In genomic region chr2:18588232-18588631, GRCm38 (mm10) we compare ENCODE assay signal across 8 mouse cellular contexts.
A peak's percentile ranks its signal among the peaks of the same experiment; 100 is the strongest.
DNase-seq lines count a peak whose midpoint lies in the region; ATAC-seq and TF ChIP-seq lines count a peak whose summit lies in the region.

No protein-coding gene starts in this region.

- 0 out of 2 replicates have a peak overlapping the region, but pooled peaks have one; percentile 4 for H3K9ac ChIP-seq in lung, postnatal 0 days (replicated peaks; ENCODE audit: low read depth)
- H3K9ac ChIP-seq in limb, embryonic 12.5 days (replicated peaks) = peak overlapping the region; percentile 53; the same call in 1 of the 2 replicates

- H3K4me1 ChIP-seq in cerebellum, adult 2 months (ENCODE audit: control insufficient read depth, insufficient read depth, low read length) = no peaks in the 10 kb centered on the region
- H3K4me1 ChIP-seq in lung, postnatal 0 days (ENCODE audit: insufficient read depth, low read depth, low read length) = no peaks in the 10 kb centered on the region
- no peaks in the 10 kb centered on the region; the same call in 1 of the 2 replicates for H3K4me1 ChIP-seq in limb, embryonic 12.5 days (replicated peaks)
- no peaks in the 10 kb centered on the region for H3K4me1 ChIP-seq in olfactory bulb, adult 2 months (ENCODE audit: control insufficient read depth, insufficient read depth, low read length)

- H3K36me3 ChIP-seq in lung, postnatal 0 days (ENCODE audit: insufficient read depth, low read length) = no peaks in the 10 kb centered on the region
- H3K36me3 ChIP-seq in limb, embryonic 12.5 days = no peaks in the 10 kb centered on the region

- H3K4me3 ChIP-seq in cerebellum, adult 2 months (replicated peaks; ENCODE audit: insufficient read depth, low read depth, low read length) = peak overlapping the region; percentile 91
- peak overlapping the region; percentile 57 for H3K4me3 ChIP-seq in lung, postnatal 0 days (ENCODE audit: low read depth, low read length)
- peak overlapping the region; percentile 52 for H3K4me3 ChIP-seq in limb, embryonic 12.5 days (replicated peaks)
- H3K4me3 ChIP-seq in olfactory bulb, adult 2 months (ENCODE audit: insufficient read depth, low read depth, low read length) = peak overlapping the region; percentile 55

- H3K4me2 ChIP-seq in lung, postnatal 0 days (replicated peaks; ENCODE audit: low read depth, low read length) = peak overlapping the region; percentile 57
- H3K4me2 ChIP-seq in limb, embryonic 12.5 days = peak overlapping the region; percentile 58

- TF ChIP-seq EP300 in lung, postnatal 0 days (IDR thresholded peaks at IDR 0.05) = no peak

- no peak for DNase-seq in cerebellum, adult 2 months
- no peak for DNase-seq in cerebellum, postnatal 36 days
- DNase-seq in lung, postnatal 0 days (ENCODE audit: low spot score) = peak; percentile 14
- no peak for DNase-seq in lung, adult 18-20 months
- DNase-seq in cerebellum, adult 9-11 months = no peak
- DNase-seq in layer of hippocampus, postnatal 25 days (ENCODE audit: extremely low spot score in 1 of 2, low spot score in 1 of 2) = no peak

- 4% methylated on average over 4 of the region's 4 CpGs for WGBS in cerebellum, adult 2 months
- 3% methylated on average over 4 of the region's 4 CpGs for WGBS in lung, postnatal 0 days
- 2% methylated on average over 4 of the region's 4 CpGs for WGBS in limb, embryonic 12.5 days
- 2% methylated on average over 4 of the region's 4 CpGs for WGBS in olfactory bulb, adult 2 months

- no peak for ATAC-seq in lung, postnatal 0 days
- no peak for ATAC-seq in limb, embryonic 12.5 days (ENCODE audit: insufficient number of reproducible peaks, insufficient read depth, low FRiP score, low TSS enrichment, low read depth)

- H3K27ac ChIP-seq in cerebellum, adult 2 months (ENCODE audit: insufficient read depth, low read length) = no peak overlapping the region
- H3K27ac ChIP-seq in lung, postnatal 0 days (ENCODE audit: low read length) = no peak overlapping the region
- H3K27ac ChIP-seq in limb, embryonic 12.5 days = no peak overlapping the region
- H3K27ac ChIP-seq in olfactory bulb, adult 2 months (ENCODE audit: insufficient read depth, low read depth, low read length) = no peak overlapping the region

- H3K27me3 ChIP-seq in cerebellum, adult 2 months (ENCODE audit: control insufficient read depth, insufficient read depth, low read length) = no peaks in the 10 kb centered on the region
- H3K27me3 ChIP-seq in lung, postnatal 0 days (replicated peaks; ENCODE audit: insufficient read depth, low read length) = no peaks in the 10 kb centered on the region
- peaks cover 12% of the 10 kb centered on the region for H3K27me3 ChIP-seq in limb, embryonic 12.5 days

- no peak for TF ChIP-seq POLR2A in cerebellum, adult 2 months (IDR thresholded peaks at IDR 0.05; ENCODE audit: borderline replicate concordance, insufficient read depth, low read length)
- TF ChIP-seq POLR2A in olfactory bulb, adult 2 months (IDR thresholded peaks at IDR 0.05; ENCODE audit: insufficient read depth, low read depth, low read length) = no peak

- H3K9me3 ChIP-seq in lung, postnatal 0 days (ENCODE audit: low read length) = no peaks in the 10 kb centered on the region
- no peaks in the 10 kb centered on the region for H3K9me3 ChIP-seq in limb, embryonic 12.5 days

- no peak for TF ChIP-seq CTCF in cerebellum, adult 2 months (IDR thresholded peaks at IDR 0.05; ENCODE audit: borderline replicate concordance, insufficient read depth, low read depth, low read length)
- no peak for TF ChIP-seq CTCF in lung, postnatal 0 days (IDR thresholded peaks at IDR 0.05)
- no peak for TF ChIP-seq CTCF in olfactory bulb, adult 2 months (IDR thresholded peaks at IDR 0.05; ENCODE audit: insufficient read depth, low read depth, low read length)
